In the genomic region with DNA sequence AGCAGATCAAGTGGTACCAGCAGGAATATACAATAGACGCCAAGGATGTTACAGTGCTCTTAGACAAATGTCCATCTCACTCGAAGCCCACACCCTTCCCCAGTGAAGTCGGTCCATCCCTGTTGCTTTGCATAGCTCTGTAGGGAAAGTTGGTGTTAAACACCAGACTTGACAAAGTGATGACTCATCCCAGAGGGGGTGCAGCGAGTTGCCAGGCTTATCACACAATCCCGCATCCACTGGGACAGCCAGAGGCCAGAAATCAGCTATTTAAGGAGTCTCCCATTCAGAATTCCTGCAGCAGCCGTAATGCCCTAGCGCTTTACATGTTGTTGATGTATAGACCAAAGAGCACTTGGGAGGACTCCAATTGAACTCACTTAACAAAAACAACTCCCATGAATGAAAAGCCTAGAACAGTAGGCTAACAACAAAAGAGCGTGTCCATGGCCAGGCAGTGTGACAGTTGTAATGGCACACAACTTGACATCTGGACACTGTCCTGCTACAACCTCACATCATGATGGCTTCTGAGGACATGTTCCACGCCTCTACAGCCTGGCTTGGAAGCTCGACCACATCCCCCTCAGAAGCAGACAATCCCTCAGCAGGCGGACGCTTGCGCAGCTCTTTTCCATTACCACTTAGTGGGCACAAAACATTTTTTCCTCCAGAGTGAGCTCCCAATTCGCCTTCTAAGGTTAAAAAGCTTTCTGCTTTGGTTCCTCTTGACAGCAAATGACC, we compare ENCODE assay signal across 10 mouse cellular contexts. TPM values are rescaled to one million over a fixed set of nuclear protein-coding genes. Genes with fewer than 3 reads are reported as not detected.
DNase-seq lines count a peak whose midpoint lies in the region; ATAC-seq and TF ChIP-seq lines count a peak whose summit lies in the region.
"Had no signal": no experiment of that assay in that cellular context is flagged by ENCODE, and none has a peak within 500 bp of the region (broad histone marks: within the 10 kb centered on the region; RNA-seq: fewer than 3 reads in every experiment).

No protein-coding gene starts in this region.

- peaks cover 25% of the 10 kb centered on the region for H3K4me1 ChIP-seq in kidney, postnatal 0 days (replicated peaks; ENCODE audit: insufficient read depth, low read length)
- H3K4me1 ChIP-seq in embryonic facial prominence, embryonic 10.5 days, result peaks cover 53% of the 10 kb centered on the region
- peaks cover 3% of the 10 kb centered on the region; the same call in 1 of the 2 replicates for H3K4me1 ChIP-seq in hindbrain, embryonic 11.5 days (replicated peaks; ENCODE audit: control insufficient read depth, insufficient read depth, low read length)
- peaks cover 34% of the 10 kb centered on the region for H3K4me1 ChIP-seq in midbrain, embryonic 15.5 days

- no peak for DNase-seq in kidney, postnatal 0 days (ENCODE audit: low spot score)
- no peak for DNase-seq in kidney, adult 18-20 months
- peak; percentile 17 for DNase-seq in embryonic facial prominence, embryonic 10.5 days (ENCODE audit: low spot score)
- DNase-seq in hindbrain, embryonic 11.5 days (ENCODE audit: low spot score), result no peak
- DNase-seq in thymus, postnatal 25 days, result no peak
- no peak for DNase-seq in right cerebral cortex, postnatal 4 days
- DNase-seq in left cerebral cortex, adult 9 months (ENCODE audit: low spot score in 2 of 2), result no peak
- DNase-seq: thymus, postnatal 36 days had no signal

- 68% methylated on average over 14 of the region's 14 CpGs for WGBS in kidney, postnatal 0 days
- WGBS in embryonic facial prominence, embryonic 10.5 days, result 81% methylated on average over 14 of the region's 14 CpGs
- 67% methylated on average over 14 of the region's 14 CpGs for WGBS in hindbrain, embryonic 11.5 days
- WGBS in midbrain, embryonic 15.5 days, result 69% methylated on average over 14 of the region's 14 CpGs

- H3K4me2 ChIP-seq in kidney, postnatal 0 days (ENCODE audit: low read length), result peak overlapping the region; percentile 90
- H3K4me2 ChIP-seq in hindbrain, embryonic 11.5 days (replicated peaks; ENCODE audit: low read depth, low read length), result peak overlapping the region; percentile 14; the same call in 1 of the 2 replicates
- H3K4me2 ChIP-seq in midbrain, embryonic 15.5 days, result peak overlapping the region; percentile 67

- H3K4me3 ChIP-seq in kidney, postnatal 0 days (replicated peaks; ENCODE audit: low read depth, low read length), result no peak overlapping the region
- peak overlapping the region; percentile 94 for H3K4me3 ChIP-seq in embryonic facial prominence, embryonic 10.5 days
- H3K4me3 ChIP-seq in hindbrain, embryonic 11.5 days (ENCODE audit: low read depth, low read length), result peak overlapping the region; percentile 8; the same call in 1 of the 2 replicates
- no peak overlapping the region for H3K4me3 ChIP-seq in midbrain, embryonic 15.5 days
- H3K4me3 ChIP-seq: erythroblast, embryonic 14.5 days had no signal

- TF ChIP-seq CTCF in kidney, postnatal 0 days (IDR thresholded peaks at IDR 0.05; ENCODE audit: low read depth), result no peak

- H3K36me3 ChIP-seq in kidney, postnatal 0 days (ENCODE audit: insufficient read depth, low read length), result no peaks in the 10 kb centered on the region
- peaks cover 22% of the 10 kb centered on the region for H3K36me3 ChIP-seq in embryonic facial prominence, embryonic 10.5 days (replicated peaks)
- H3K36me3 ChIP-seq in hindbrain, embryonic 11.5 days (ENCODE audit: control insufficient read depth, insufficient read depth, low read length), result no peaks in the 10 kb centered on the region
- H3K36me3 ChIP-seq in midbrain, embryonic 15.5 days (replicated peaks), result no peaks in the 10 kb centered on the region

- H3K9me3 ChIP-seq in kidney, postnatal 0 days (replicated peaks; ENCODE audit: low read length), result no peaks in the 10 kb centered on the region
- no peaks in the 10 kb centered on the region for H3K9me3 ChIP-seq in embryonic facial prominence, embryonic 10.5 days
- H3K9me3 ChIP-seq in hindbrain, embryonic 11.5 days (ENCODE audit: control insufficient read depth, low read length), result no peaks in the 10 kb centered on the region
- no peaks in the 10 kb centered on the region for H3K9me3 ChIP-seq in midbrain, embryonic 15.5 days

- H3K27ac ChIP-seq in kidney, postnatal 0 days, result no peak overlapping the region
- H3K27ac ChIP-seq in embryonic facial prominence, embryonic 10.5 days (replicated peaks), result no peak overlapping the region
- no peak overlapping the region for H3K27ac ChIP-seq in hindbrain, embryonic 11.5 days (ENCODE audit: low read depth, low read length)
- H3K27ac ChIP-seq in midbrain, embryonic 15.5 days, result no peak overlapping the region

- no peak overlapping the region for H3K9ac ChIP-seq in kidney, postnatal 0 days (ENCODE audit: low read depth, low read length)
- no peak overlapping the region for H3K9ac ChIP-seq in hindbrain, embryonic 11.5 days (ENCODE audit: low read depth, low read length)
- H3K9ac ChIP-seq in midbrain, embryonic 15.5 days, result no peak overlapping the region

- H3K27me3 ChIP-seq in kidney, postnatal 0 days (ENCODE audit: insufficient read depth, low read length), result no peaks in the 10 kb centered on the region
- H3K27me3 ChIP-seq in embryonic facial prominence, embryonic 10.5 days (replicated peaks; ENCODE audit: low read depth, poor library complexity, severe bottlenecking), result peaks cover 8% of the 10 kb centered on the region
- H3K27me3 ChIP-seq in hindbrain, embryonic 11.5 days (ENCODE audit: control insufficient read depth, insufficient read depth, low read length), result no peaks in the 10 kb centered on the region
- H3K27me3 ChIP-seq in midbrain, embryonic 15.5 days (replicated peaks), result no peaks in the 10 kb centered on the region

- no peak for ATAC-seq in kidney, postnatal 0 days (replicated peaks; ENCODE audit: low FRiP score, low read depth)
- ATAC-seq in hindbrain, embryonic 11.5 days (ENCODE audit: low FRiP score), result no peak
- ATAC-seq in midbrain, embryonic 15.5 days (replicated peaks), result no peak

RNA-seq across cellular contexts. Expression of a gene that starts 2.6 kb away (rescaled TPM):
- polyA plus RNA-seq in kidney, postnatal 0 days (2015; fragmentation: Nextera tagmentation; extraction: Ambion mirVana), result 58.0 and 67.0 TPM in 2 replicates
- polyA plus RNA-seq in embryonic facial prominence, embryonic 10.5 days (2016; fragmentation: Nextera tagmentation; extraction: Ambion mirVana), result 85.5 and 91.6 TPM in 2 replicates
- 116 and 156 TPM in 2 replicates for polyA plus RNA-seq in hindbrain, embryonic 11.5 days (2014; fragmentation: Nextera tagmentation; extraction: Ambion mirVana)
- polyA plus RNA-seq in midbrain, embryonic 15.5 days (2015; fragmentation: Nextera tagmentation; extraction: Ambion mirVana), result 69.4 and 69.6 TPM in 2 replicates
- polyA plus RNA-seq: erythroblast, embryonic 14.5 days had no signal

Comparison
In these comparisons a context has a peak if more than half of its experiments do, and no peak if none do; other contexts are left out.
1. H3K4me2 ChIP-seq: peak in every context shown above with its lines; median percentile 90 in kidney, postnatal 0 days; 67 in midbrain, embryonic 15.5 days; 14 in hindbrain, embryonic 11.5 days.
2. H3K4me3 ChIP-seq: peak in embryonic facial prominence, embryonic 10.5 days (single experiment) and hindbrain, embryonic 11.5 days (single experiment); none in kidney, postnatal 0 days (single experiment) and midbrain, embryonic 15.5 days (single experiment).